Mouse (Mus musculus) lung, embryonic 14.5 days (tissue): ENCODE measurements at regions not wholly inside any gene's neighbourhood (a gene's known extent, or its start where the extent isn't known, plus 50 kb on each side); places are given as distances from the start of the nearest gene placed in this dataset.

Experiments
- ATAC-seq: fragments of 200-750 bp; cut with Nextera tagmentation; 2 replicates; pipeline ENCODE4 v1.8.0; 2017; ENCODE audit warnings: mild to moderate bottlenecking, moderate TSS enrichment, moderate library complexity; ENCODE audit not compliant: insufficient read depth
- DNase-seq: peaks from one replicate; pipeline ENCODE4 v3.0.0-alpha.2; 2015
- H3K27ac ChIP-seq: fragments of 300-500 bp; sonication (generic); 2 replicates; pipeline ENCODE4 v1.5.1; 2014; ENCODE audit warnings: low read depth, mild to moderate bottlenecking, moderate library complexity
- H3K27me3 ChIP-seq: fragments of 300-500 bp; sonication (generic); 2 replicates; pipeline ENCODE4 v1.6.1; 2014; ENCODE audit warnings: low read length, control low read depth; ENCODE audit not compliant: insufficient read depth
- H3K36me3 ChIP-seq: fragments of 300-500 bp; sonication (generic); 2 replicates; pipeline ENCODE4 v1.6.1; 2014; ENCODE audit warnings: control low read depth; ENCODE audit not compliant: insufficient read depth
- H3K4me1 ChIP-seq: fragments of 300-500 bp; sonication (generic); 2 replicates; pipeline ENCODE4 v1.6.1; 2014; ENCODE audit warnings: antibody characterized with exemption, control low read depth; ENCODE audit not compliant: insufficient read depth
- H3K4me2 ChIP-seq: fragments of 300-500 bp; sonication (generic); 2 replicates; pipeline ENCODE4 v1.6.1; 2014; ENCODE audit warnings: mild to moderate bottlenecking
- H3K4me3 ChIP-seq: fragments of 300-500 bp; sonication (generic); 2 replicates; pipeline ENCODE4 v1.5.1; 2014; ENCODE audit warnings: low read depth, low read length
- H3K9ac ChIP-seq: fragments of 300-500 bp; sonication (generic); 2 replicates; pipeline ENCODE4 v1.6.1; 2014
- H3K9me3 ChIP-seq: fragments of 300-500 bp; sonication (generic); 2 replicates; pipeline ENCODE4 v1.6.1; 2016; ENCODE audit warnings: low read depth, low read length, control low read depth
- CTCF ChIP-seq: IDR thresholded peaks from 2 replicates; pipeline ENCODE4 v1.5.1; 2016; ENCODE audit warnings: antibody characterized with exemption, low read depth
- WGBS: fragments of 180-500 bp; shearing (Covaris S2); extraction: QIAGEN DNeasy Blood & Tissue Kit; methylation state at CpG from one replicate; pipeline ENCODE4 v1.1.7; 2014; 5-methylcytosine and 5-hydroxymethylcytosine counted together

- Histone ChIP-seq H3K4me2 (no peak overlapping the region), H3K9me3 (no peaks in the 10 kb centered on the region), H3K4me3 (no peak overlapping the region), H3K27ac (no peak overlapping the region), H3K4me1 (no peaks in the 10 kb centered on the region), H3K27me3 (no peaks in the 10 kb centered on the region), H3K36me3 (no peaks in the 10 kb centered on the region), H3K9ac (no peak overlapping the region)
- WGBS, result 18% methylated on average over 1 of the region's 1 CpGs
- TF ChIP-seq CTCF, result no peak
- no peak for ATAC-seq
- DNase-seq, result peak; percentile 20
Measured at GRCm38 (mm10) chr11:35004431-35004830, 116.6 kb upstream of the Slit3 start.

DNA sequence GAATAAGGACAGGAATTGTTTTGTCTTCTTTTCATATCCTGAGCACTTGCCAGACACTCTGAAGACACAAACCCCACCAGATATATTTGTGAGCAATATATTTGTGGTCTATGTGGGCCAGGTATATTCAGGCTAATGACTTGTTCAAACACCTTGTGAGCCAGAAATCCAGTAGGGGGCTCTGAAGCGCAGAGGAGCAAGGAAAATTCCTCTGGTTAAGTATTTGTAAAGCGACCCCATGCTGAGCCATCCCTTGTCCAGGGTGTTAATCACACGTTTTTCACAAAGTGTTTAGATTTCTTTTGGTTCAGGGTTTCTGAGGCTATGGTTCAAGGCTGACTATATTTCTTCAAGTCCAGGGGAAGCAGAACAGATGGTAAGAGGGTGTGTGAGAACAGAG lies 117.1 kb upstream of the Slit3 start:
- H3K9me3 ChIP-seq, result no peaks in the 10 kb centered on the region
- peak; percentile 45 for DNase-seq
- no peak overlapping the region for H3K4me2 ChIP-seq
- no peak overlapping the region for H3K4me3 ChIP-seq
- H3K27ac ChIP-seq, result no peak overlapping the region
- no peaks in the 10 kb centered on the region for H3K27me3 ChIP-seq
- H3K36me3 ChIP-seq, result no peaks in the 10 kb centered on the region
- 20% methylated on average over 3 of the region's 3 CpGs for WGBS
- H3K4me1 ChIP-seq, result no peaks in the 10 kb centered on the region
- no peak for TF ChIP-seq CTCF
- no peak overlapping the region for H3K9ac ChIP-seq
- ATAC-seq, result peak; percentile 29; the same call in 1 of the 2 replicates

DNA sequence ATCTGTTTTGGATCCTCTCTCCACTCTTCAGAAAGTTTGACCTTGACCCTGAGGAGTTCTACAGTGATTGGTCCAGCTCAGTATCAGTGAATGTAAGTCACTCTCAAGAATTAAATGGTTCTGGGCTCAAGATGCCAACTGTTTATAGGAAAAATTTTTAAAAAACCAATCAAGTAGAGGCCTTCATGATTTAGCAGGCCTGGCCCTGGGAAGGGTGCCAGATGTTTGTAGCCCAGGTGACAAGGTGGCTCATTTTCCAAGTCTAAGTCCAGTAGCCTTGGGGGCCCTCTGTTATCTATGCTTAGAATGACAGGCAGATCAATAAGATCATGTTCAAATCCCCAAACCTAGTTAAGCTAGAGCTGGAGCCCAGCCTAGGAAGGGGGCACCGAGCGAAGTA lies 123.1 kb upstream of the Slit3 start:
- ATAC-seq (no peak), DNase-seq (peak; percentile 42)
- no peak overlapping the region for H3K9ac ChIP-seq
- H3K4me3 ChIP-seq, result no peak overlapping the region
- no peak overlapping the region for H3K27ac ChIP-seq
- H3K4me1 ChIP-seq, result no peaks in the 10 kb centered on the region
- no peak for TF ChIP-seq CTCF
- no peaks in the 10 kb centered on the region for H3K27me3 ChIP-seq
- H3K9me3 ChIP-seq, result no peaks in the 10 kb centered on the region
- H3K36me3 ChIP-seq, result no peaks in the 10 kb centered on the region
- no peak overlapping the region for H3K4me2 ChIP-seq
- 77% methylated on average over 2 of the region's 2 CpGs for WGBS

DNA sequence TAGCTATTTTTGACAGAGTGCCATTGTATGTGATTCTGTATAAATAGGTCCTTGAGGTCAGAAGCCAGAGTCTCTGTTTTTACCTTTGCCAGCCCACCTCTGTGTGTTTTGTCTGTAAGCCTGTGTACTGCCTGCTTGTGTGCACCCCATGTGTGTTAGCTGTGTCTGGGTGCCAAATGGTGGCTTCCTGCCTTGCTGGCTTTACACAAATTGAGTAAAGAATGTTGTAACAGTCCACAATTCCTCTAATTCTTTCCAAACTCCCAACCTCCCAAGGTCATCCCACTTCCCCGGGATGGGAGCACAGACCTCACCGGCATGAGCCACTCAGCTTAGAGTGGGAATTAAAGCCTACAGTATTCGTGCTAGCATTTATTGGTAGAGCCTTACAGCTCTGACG lies 125.5 kb upstream of the Slit3 start:
- H3K9me3 ChIP-seq, result no peaks in the 10 kb centered on the region
- H3K36me3 ChIP-seq, result no peaks in the 10 kb centered on the region
- H3K4me2 ChIP-seq, result no peak overlapping the region
- 83% methylated on average over 4 of the region's 4 CpGs for WGBS
- H3K9ac ChIP-seq, result no peak overlapping the region
- TF ChIP-seq CTCF, result no peak
- no peaks in the 10 kb centered on the region for H3K4me1 ChIP-seq
- H3K27ac ChIP-seq, result no peak overlapping the region
- no peaks in the 10 kb centered on the region for H3K27me3 ChIP-seq
- no peak for DNase-seq
- no peak overlapping the region for H3K4me3 ChIP-seq
- no peak for ATAC-seq

GRCm38 (mm10) chr11:34982775-34983457 lies 138.1 kb upstream of the Slit3 start:
- ATAC-seq (peak; percentile 97), DNase-seq (peak; percentile 94)
- Histone ChIP-seq H3K4me1 (no peaks in the 10 kb centered on the region), H3K9me3 (no peaks in the 10 kb centered on the region), H3K27ac (peak overlapping the region; percentile 87), H3K27me3 (no peaks in the 10 kb centered on the region), H3K4me2 (no peak overlapping the region), H3K36me3 (no peaks in the 10 kb centered on the region), H3K9ac (peak overlapping the region; percentile 23; the same call in 1 of the 2 replicates), H3K4me3 (no peak overlapping the region)
- TF ChIP-seq CTCF, result peak; percentile 28; the same call in 1 of the 2 replicates
- WGBS, result 33% methylated on average over 5 of the region's 5 CpGs

GRCm38 (mm10) chr11:34980210-34980609 lies 140.8 kb upstream of the Slit3 start:
- WGBS, result 89% methylated on average over 1 of the region's 1 CpGs

DNA sequence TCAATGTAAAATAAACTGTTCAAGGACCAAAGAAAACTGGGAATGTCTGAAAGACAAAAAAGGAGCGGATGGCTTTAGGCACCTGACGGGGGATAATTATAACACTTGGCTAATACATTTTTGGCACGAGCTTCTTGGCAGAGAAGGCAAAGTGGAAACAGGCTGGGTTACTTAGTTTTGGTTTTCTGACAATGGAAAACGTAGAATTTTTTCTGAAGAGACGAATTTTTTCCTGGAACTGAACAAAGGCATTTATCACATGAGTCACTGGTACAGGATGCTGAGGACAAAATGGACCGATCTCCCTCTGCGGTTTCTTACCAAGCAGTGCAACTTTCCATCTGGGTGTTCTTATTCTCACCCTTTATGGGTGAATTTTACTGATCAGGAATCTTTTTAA lies 143.2 kb upstream of the Slit3 start:
- no peaks in the 10 kb centered on the region for H3K9me3 ChIP-seq
- TF ChIP-seq CTCF, result no peak
- H3K4me1 ChIP-seq, result peaks cover 8% of the 10 kb centered on the region; the same call in 1 of the 2 replicates
- DNase-seq, result no peak
- no peak overlapping the region for H3K9ac ChIP-seq
- H3K36me3 ChIP-seq, result no peaks in the 10 kb centered on the region
- WGBS, result 65% methylated on average over 7 of the region's 7 CpGs
- H3K27me3 ChIP-seq, result no peaks in the 10 kb centered on the region
- H3K4me3 ChIP-seq, result no peak overlapping the region
- no peak overlapping the region for H3K4me2 ChIP-seq
- ATAC-seq, result no peak
- H3K27ac ChIP-seq, result no peak overlapping the region

More at GRCm38 (mm10) chr11:34980210-34980609, 140.8 kb upstream of the Slit3 start:
- Histone ChIP-seq H3K4me1 (peaks cover 8% of the 10 kb centered on the region; the same call in 1 of the 2 replicates), H3K27ac (no peak overlapping the region), H3K4me2 (no peak overlapping the region), H3K9ac (no peak overlapping the region), H3K36me3 (no peaks in the 10 kb centered on the region), H3K4me3 (no peak overlapping the region), H3K27me3 (no peaks in the 10 kb centered on the region), H3K9me3 (no peaks in the 10 kb centered on the region)
- no peak for TF ChIP-seq CTCF
- ATAC-seq (no peak), DNase-seq (peak; percentile 36)
